8 mouse cellular contexts compared by ENCODE assay signal in the genomic region with DNA sequence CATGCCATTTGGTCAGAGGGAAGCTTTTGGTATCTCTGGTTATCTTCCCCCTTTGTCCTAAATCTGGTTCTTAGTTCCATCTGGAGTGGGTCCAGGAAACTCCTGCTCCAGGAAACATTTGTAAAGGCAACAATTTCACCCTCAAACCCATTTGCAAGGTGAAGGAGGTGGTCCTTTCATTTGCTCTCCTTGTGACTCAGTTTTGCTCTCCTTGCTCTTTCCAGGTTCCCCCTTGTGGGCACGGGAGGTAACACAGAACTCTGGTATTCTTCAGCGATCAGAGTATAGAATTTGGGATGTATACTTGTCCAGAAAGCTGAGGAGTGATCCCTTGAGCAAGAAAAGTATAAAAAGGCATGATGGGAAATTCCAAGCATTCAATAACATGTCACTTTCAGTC.
DNase-seq lines count a peak whose midpoint lies in the region; ATAC-seq and TF ChIP-seq lines count a peak whose summit lies in the region.

No protein-coding gene starts in this region.

- intact Hi-C loops in heart, adult 2 months (cut with DNase I): loop anchor here (10.0 kb wide), 1 partner anchor 207 kb away; no protein-coding TSS in a partner anchor
- intact Hi-C loops in gastrocnemius, postnatal 14 days (cut with DNase I; ENCODE audit: low total_unique reads): no loop called here

- H3K4me3 ChIP-seq in heart, adult 2 months: no peak overlapping the region
- no peak overlapping the region for H3K4me3 ChIP-seq in heart, embryonic 12.5 days
- H3K4me3 ChIP-seq in lung, adult 2 months (replicated peaks; ENCODE audit: extremely low read depth, low read depth, low read length): no peak overlapping the region

- peaks cover 2% of the 10 kb centered on the region; the same call in 1 of the 2 replicates for H3K4me1 ChIP-seq in heart, adult 2 months (ENCODE audit: control insufficient read depth, insufficient read depth, low read length)
- peaks cover 23% of the 10 kb centered on the region for H3K4me1 ChIP-seq in heart, embryonic 12.5 days (replicated peaks)
- no peaks in the 10 kb centered on the region for H3K4me1 ChIP-seq in lung, adult 2 months (ENCODE audit: control insufficient read depth, insufficient read depth, low read length)

- DNase-seq in heart, adult 2 months: no peak
- DNase-seq in lung, postnatal 10 days: peak; percentile 33
- no peak for DNase-seq in lung, adult 2 months
- DNase-seq in adrenal gland, postnatal 14 days: peak; percentile 53
- peak; percentile 10 for DNase-seq in lung, postnatal 36 days
- no peak for DNase-seq in gastrocnemius, postnatal 14 days

- no peaks in the 10 kb centered on the region for H3K27me3 ChIP-seq in heart, adult 2 months (ENCODE audit: control insufficient read depth, insufficient read depth, low read length)
- no peaks in the 10 kb centered on the region; the same call in 1 of the 2 replicates for H3K27me3 ChIP-seq in heart, embryonic 12.5 days (replicated peaks)

- H3K4me2 ChIP-seq in heart, embryonic 12.5 days: no peak overlapping the region

- TF ChIP-seq EP300 in heart, adult 2 months (IDR thresholded peaks at IDR 0.05; ENCODE audit: insufficient read depth, low read depth, low read length): no peak

- no peak for TF ChIP-seq POLR2A in heart, adult 2 months (IDR thresholded peaks at IDR 0.05; ENCODE audit: insufficient read depth, low read depth, low read length)
- no peak for TF ChIP-seq POLR2A in lung, adult 2 months (IDR thresholded peaks at IDR 0.05; ENCODE audit: borderline replicate concordance, extremely low read depth, low read depth, low read length)

- WGBS in heart, adult 2 months: 40% methylated on average over 2 of the region's 2 CpGs
- 40% methylated on average over 2 of the region's 2 CpGs for WGBS in heart, embryonic 12.5 days
- 31% methylated on average over 2 of the region's 2 CpGs for WGBS in lung, adult 2 months

- no peaks in the 10 kb centered on the region for H3K9me3 ChIP-seq in heart, embryonic 12.5 days (replicated peaks)

- no peaks in the 10 kb centered on the region for H3K79me2 ChIP-seq in heart, adult 2 months (replicated peaks; ENCODE audit: control insufficient read depth, insufficient read depth, low read length)

- H3K27ac ChIP-seq in heart, adult 2 months: no peak overlapping the region
- H3K27ac ChIP-seq in heart, embryonic 12.5 days (ENCODE audit: poor library complexity, severe bottlenecking): no peak overlapping the region

- H3K9ac ChIP-seq in heart, adult 2 months (ENCODE audit: low read depth, low read length): no peak overlapping the region
- no peak overlapping the region for H3K9ac ChIP-seq in heart, embryonic 12.5 days

- TF ChIP-seq CTCF in heart, adult 2 months (IDR thresholded peaks at IDR 0.05): peak; percentile 66
- no peak for TF ChIP-seq CTCF in lung, adult 2 months (IDR thresholded peaks at IDR 0.05; ENCODE audit: insufficient read depth, low read length)

- no peaks in the 10 kb centered on the region for H3K36me3 ChIP-seq in heart, adult 2 months (ENCODE audit: control insufficient read depth, insufficient read depth, low read length)
- H3K36me3 ChIP-seq in heart, embryonic 12.5 days: no peaks in the 10 kb centered on the region

- ATAC-seq in heart, embryonic 12.5 days (ENCODE audit: insufficient number of reproducible peaks, low FRiP score): no peak
- ATAC-seq in monocyte, adult 5-6 weeks (replicated peaks; ENCODE audit: insufficient number of reproducible peaks, low FRiP score, low TSS enrichment, poor library complexity, severe bottlenecking): no peak

Comparison
In these comparisons a context has a peak if more than half of its experiments do, and no peak if none do; other contexts are left out.
1. DNase-seq: peak in lung, postnatal 10 days (single experiment), adrenal gland, postnatal 14 days (single experiment) and lung, postnatal 36 days (single experiment); none in heart, adult 2 months (0 of 2), lung, adult 2 months (single experiment) and gastrocnemius, postnatal 14 days (single experiment).